Mouse (Mus musculus): ENCODE measurements around the gene Nuf2. TPM values are rescaled to one million over a fixed set of nuclear protein-coding genes. Genes with fewer than 3 reads are reported as not detected.

Nuf2 gene
- 25.1 and 31.2 TPM in 2 replicates for polyA plus RNA-seq (2015; fragmentation: Nextera tagmentation; extraction: Ambion mirVana)

DNA sequence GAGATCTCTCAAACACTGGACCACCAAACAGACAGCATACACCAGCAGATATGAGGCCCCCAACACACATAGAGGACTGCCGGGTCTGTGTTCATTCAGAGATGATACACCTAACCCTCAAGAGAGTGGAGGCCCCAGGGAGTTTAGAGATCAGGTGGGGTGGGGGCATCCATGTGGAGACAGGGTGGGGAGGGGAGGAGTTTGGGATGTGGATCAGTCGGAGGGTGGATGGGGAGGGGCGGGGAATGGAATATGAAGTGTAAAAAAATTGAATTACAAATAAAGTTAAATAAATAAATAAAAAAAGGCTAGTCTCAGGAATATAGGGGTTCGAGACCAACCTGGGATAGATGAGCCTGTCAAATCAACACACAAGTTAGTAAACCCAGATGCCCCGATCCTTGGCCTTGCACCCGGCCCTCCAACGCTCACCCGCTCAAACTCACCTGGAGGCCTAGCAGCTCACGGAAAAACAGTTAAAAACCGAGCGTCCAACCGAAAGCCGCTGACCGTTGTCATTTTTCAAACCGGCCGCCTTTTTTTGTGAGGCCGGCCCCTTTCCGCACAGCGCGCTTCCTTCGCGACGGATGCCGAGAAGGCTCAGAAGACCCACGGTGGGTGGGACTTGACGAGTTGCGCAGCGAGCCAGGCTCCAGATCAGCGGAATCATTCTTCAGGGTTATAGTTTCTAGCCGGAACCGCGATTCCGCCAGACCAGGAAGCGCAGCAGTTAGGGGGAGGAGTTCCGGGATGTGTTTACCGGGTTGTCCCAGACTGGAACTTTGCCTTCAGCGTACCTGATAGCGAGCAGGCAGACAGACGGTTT lies at the start of gene Nuf2:
TSS of gene Nuf2 (minus strand) at position 589 of the 826 bp plus-strand sequence.
- no peaks in the 10 kb centered on the region for H3K9me3 ChIP-seq (ENCODE audit: control insufficient read depth, low read length)
- H3K4me2 ChIP-seq (ENCODE audit: low read length), result peak within 1 kb of the TSS; percentile 92
- under 1% methylated on average over 39 of the region's 39 CpGs for WGBS
- peak within 1 kb of the TSS; percentile 88 for H3K27ac ChIP-seq (ENCODE audit: low read length)
- peaks cover 8% of the 10 kb centered on the region; the same call in 1 of the 2 replicates for H3K4me1 ChIP-seq (replicated peaks; ENCODE audit: control insufficient read depth, insufficient read depth, low read length)
- H3K27me3 ChIP-seq (replicated peaks; ENCODE audit: control insufficient read depth, insufficient read depth, low read length), result no peaks in the 10 kb centered on the region
- H3K9ac ChIP-seq (replicated peaks; ENCODE audit: low read depth, low read length), result peak within 1 kb of the TSS; percentile 52
- H3K36me3 ChIP-seq (ENCODE audit: control insufficient read depth, insufficient read depth), result no peaks in the 10 kb centered on the region
- ATAC-seq, result peak; percentile 97
- H3K4me3 ChIP-seq (replicated peaks; ENCODE audit: low read length), result peak within 1 kb of the TSS; percentile 57

- ATAC-seq, result no peak
- Histone ChIP-seq H3K4me3 (replicated peaks; ENCODE audit: low read length) (no peak overlapping the region), H3K9ac (replicated peaks; ENCODE audit: low read depth, low read length) (no peak overlapping the region)
Observed at GRCm38 (mm10) chr1:169579572-169579971, 48.3 kb upstream of the Nuf2 start.

DNA sequence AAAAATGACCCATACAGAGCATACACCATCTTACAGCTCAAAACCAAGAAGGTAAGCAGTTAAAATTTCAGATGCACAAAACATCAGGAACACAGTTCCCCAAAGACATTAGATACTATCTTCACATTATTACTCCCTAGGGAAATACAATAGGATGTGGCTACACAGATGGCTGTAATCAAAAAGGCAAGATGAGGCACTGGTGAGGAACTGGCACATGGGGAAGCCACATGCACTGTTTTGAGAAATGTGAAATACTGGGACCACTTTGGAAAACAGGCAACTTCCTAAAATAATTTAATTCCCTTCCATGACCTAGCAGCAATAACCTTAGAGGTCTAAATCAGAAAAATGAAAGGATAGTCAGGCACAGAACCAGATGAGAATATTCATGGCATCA lies 42.9 kb upstream of the Nuf2 start:
- no peaks in the 10 kb centered on the region for H3K27me3 ChIP-seq (replicated peaks; ENCODE audit: control insufficient read depth, insufficient read depth, low read length)
- no peaks in the 10 kb centered on the region for H3K4me1 ChIP-seq (replicated peaks; ENCODE audit: control insufficient read depth, insufficient read depth, low read length)
- H3K27ac ChIP-seq (ENCODE audit: low read length), result no peak overlapping the region
- no peak for ATAC-seq
- no peak overlapping the region for H3K9ac ChIP-seq (replicated peaks; ENCODE audit: low read depth, low read length)
- no peaks in the 10 kb centered on the region for H3K36me3 ChIP-seq (ENCODE audit: control insufficient read depth, insufficient read depth)
- no peak overlapping the region for H3K4me3 ChIP-seq (replicated peaks; ENCODE audit: low read length)
- H3K9me3 ChIP-seq (ENCODE audit: control insufficient read depth, low read length), result no peaks in the 10 kb centered on the region
- H3K4me2 ChIP-seq (ENCODE audit: low read length), result no peak overlapping the region

More at GRCm38 (mm10) chr1:169579572-169579971, 48.3 kb upstream of the Nuf2 start:
- H3K27me3 ChIP-seq (replicated peaks; ENCODE audit: control insufficient read depth, insufficient read depth, low read length), result no peaks in the 10 kb centered on the region
- no peaks in the 10 kb centered on the region for H3K9me3 ChIP-seq (ENCODE audit: control insufficient read depth, low read length)
- no peaks in the 10 kb centered on the region for H3K4me1 ChIP-seq (replicated peaks; ENCODE audit: control insufficient read depth, insufficient read depth, low read length)
- no peak overlapping the region for H3K27ac ChIP-seq (ENCODE audit: low read length)
- WGBS, result 85% methylated on average over 3 of the region's 3 CpGs
- no peak overlapping the region for H3K4me2 ChIP-seq (ENCODE audit: low read length)
- H3K36me3 ChIP-seq (ENCODE audit: control insufficient read depth, insufficient read depth), result no peaks in the 10 kb centered on the region

GRCm38 (mm10) chr1:169555621-169556020 lies 24.4 kb upstream of the Nuf2 start:
- Histone ChIP-seq H3K4me1 (replicated peaks; ENCODE audit: control insufficient read depth, insufficient read depth, low read length) (no peaks in the 10 kb centered on the region), H3K27ac (ENCODE audit: low read length) (no peak overlapping the region), H3K27me3 (replicated peaks; ENCODE audit: control insufficient read depth, insufficient read depth, low read length) (no peaks in the 10 kb centered on the region), H3K9ac (replicated peaks; ENCODE audit: low read depth, low read length) (no peak overlapping the region), H3K4me2 (ENCODE audit: low read length) (no peak overlapping the region), H3K9me3 (ENCODE audit: control insufficient read depth, low read length) (no peaks in the 10 kb centered on the region), H3K4me3 (replicated peaks; ENCODE audit: low read length) (no peak overlapping the region), H3K36me3 (ENCODE audit: control insufficient read depth, insufficient read depth) (no peaks in the 10 kb centered on the region)
- ATAC-seq, result no peak
- 87% methylated on average over 2 of the region's 2 CpGs for WGBS

DNA sequence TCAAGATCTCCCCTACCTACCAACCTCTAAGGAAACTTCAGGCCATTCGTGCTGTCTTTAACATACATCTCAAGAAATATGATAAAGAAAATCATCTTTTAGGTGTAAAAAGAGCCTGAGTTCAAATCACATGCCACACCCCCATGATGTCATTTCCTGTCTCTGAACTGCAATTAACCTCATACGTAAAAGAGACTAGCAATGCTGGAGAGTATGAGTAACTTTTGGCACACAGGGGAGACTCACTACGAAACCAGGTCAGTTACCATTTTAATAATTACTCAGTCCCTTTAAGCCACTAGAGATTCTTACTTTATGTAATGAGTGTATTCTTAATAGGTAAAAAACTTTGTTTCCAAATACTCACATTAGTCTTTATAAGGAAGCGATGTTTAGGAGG lies 23.8 kb upstream of the Nuf2 start:
- H3K27ac ChIP-seq (ENCODE audit: low read length), result no peak overlapping the region
- H3K9me3 ChIP-seq (ENCODE audit: control insufficient read depth, low read length), result no peaks in the 10 kb centered on the region
- ATAC-seq, result no peak
- no peak overlapping the region for H3K4me3 ChIP-seq (replicated peaks; ENCODE audit: low read length)
- no peaks in the 10 kb centered on the region for H3K4me1 ChIP-seq (replicated peaks; ENCODE audit: control insufficient read depth, insufficient read depth, low read length)
- no peak overlapping the region for H3K4me2 ChIP-seq (ENCODE audit: low read length)
- no peaks in the 10 kb centered on the region for H3K36me3 ChIP-seq (ENCODE audit: control insufficient read depth, insufficient read depth)
- 90% methylated on average over 4 of the region's 4 CpGs for WGBS
- H3K9ac ChIP-seq (replicated peaks; ENCODE audit: low read depth, low read length), result no peak overlapping the region
- no peaks in the 10 kb centered on the region for H3K27me3 ChIP-seq (replicated peaks; ENCODE audit: control insufficient read depth, insufficient read depth, low read length)

DNA sequence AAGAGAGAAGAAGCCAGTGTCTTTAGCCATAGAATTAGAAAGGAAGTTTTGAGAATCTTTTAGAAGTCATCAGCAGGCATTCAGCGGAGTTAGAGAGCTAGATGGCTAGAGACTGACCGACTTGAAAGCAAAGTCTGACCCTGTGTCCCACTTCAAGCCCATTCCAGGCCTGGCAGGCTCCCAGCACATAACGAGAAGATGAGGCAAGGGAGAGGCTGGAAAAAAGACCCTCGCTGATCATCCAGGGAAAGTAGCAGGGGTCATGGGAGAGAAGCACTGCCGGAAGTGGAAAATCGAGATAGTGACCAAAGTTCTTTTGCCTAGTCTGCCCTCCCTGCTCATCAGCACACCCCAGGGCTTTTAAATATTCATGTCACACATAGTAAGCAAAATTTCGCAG lies 22.2 kb upstream of the Nuf2 start:
- H3K9ac ChIP-seq (replicated peaks; ENCODE audit: low read depth, low read length), result no peak overlapping the region
- WGBS, result 80% methylated on average over 7 of the region's 7 CpGs
- no peak for ATAC-seq
- no peak overlapping the region for H3K4me3 ChIP-seq (replicated peaks; ENCODE audit: low read length)
- no peak overlapping the region for H3K4me2 ChIP-seq (ENCODE audit: low read length)
- no peaks in the 10 kb centered on the region for H3K36me3 ChIP-seq (ENCODE audit: control insufficient read depth, insufficient read depth)
- no peaks in the 10 kb centered on the region for H3K4me1 ChIP-seq (replicated peaks; ENCODE audit: control insufficient read depth, insufficient read depth, low read length)
- no peaks in the 10 kb centered on the region for H3K27me3 ChIP-seq (replicated peaks; ENCODE audit: control insufficient read depth, insufficient read depth, low read length)
- H3K9me3 ChIP-seq (ENCODE audit: control insufficient read depth, low read length), result no peaks in the 10 kb centered on the region
- H3K27ac ChIP-seq (ENCODE audit: low read length), result no peak overlapping the region

DNA sequence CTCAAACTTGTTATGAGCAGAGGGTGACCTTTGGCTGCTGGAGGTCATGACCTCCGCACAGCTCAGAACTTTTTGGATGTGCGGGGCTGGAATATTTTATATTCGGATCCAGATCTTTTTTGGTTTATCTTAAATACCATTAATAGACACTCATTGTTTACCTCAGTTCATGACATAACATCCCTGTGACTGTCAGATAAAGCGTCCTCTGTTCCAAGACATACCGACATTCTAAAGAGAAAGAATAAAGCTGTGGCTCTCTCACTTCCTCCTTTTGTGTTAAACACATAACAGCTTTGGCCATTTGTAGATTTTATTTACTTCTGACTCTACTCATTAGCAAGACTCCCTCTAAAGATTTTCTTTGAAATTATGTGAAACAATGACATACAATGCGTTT lies 9.2 kb upstream of the Nuf2 start:
- no peak overlapping the region for H3K4me2 ChIP-seq (ENCODE audit: low read length)
- no peak overlapping the region for H3K4me3 ChIP-seq (replicated peaks; ENCODE audit: low read length)
- no peak for ATAC-seq
- H3K9me3 ChIP-seq (ENCODE audit: control insufficient read depth, low read length), result no peaks in the 10 kb centered on the region
- no peak overlapping the region for H3K27ac ChIP-seq (ENCODE audit: low read length)
- H3K27me3 ChIP-seq (replicated peaks; ENCODE audit: control insufficient read depth, insufficient read depth, low read length), result no peaks in the 10 kb centered on the region
- WGBS, result 90% methylated on average over 6 of the region's 6 CpGs
- H3K4me1 ChIP-seq (replicated peaks; ENCODE audit: control insufficient read depth, insufficient read depth, low read length), result no peaks in the 10 kb centered on the region
- H3K36me3 ChIP-seq (ENCODE audit: control insufficient read depth, insufficient read depth), result no peaks in the 10 kb centered on the region
- no peak overlapping the region for H3K9ac ChIP-seq (replicated peaks; ENCODE audit: low read depth, low read length)

- Histone ChIP-seq H3K9me3 (ENCODE audit: control insufficient read depth, low read length) (no peaks in the 10 kb centered on the region), H3K4me2 (ENCODE audit: low read length) (peak overlapping the region; percentile 92), H3K4me3 (replicated peaks; ENCODE audit: low read length) (peak overlapping the region; percentile 57), H3K9ac (replicated peaks; ENCODE audit: low read depth, low read length) (peak overlapping the region; percentile 52), H3K4me1 (replicated peaks; ENCODE audit: control insufficient read depth, insufficient read depth, low read length) (peaks cover 8% of the 10 kb centered on the region; the same call in 1 of the 2 replicates), H3K36me3 (ENCODE audit: control insufficient read depth, insufficient read depth) (no peaks in the 10 kb centered on the region), H3K27ac (ENCODE audit: low read length) (peak overlapping the region; percentile 88), H3K27me3 (replicated peaks; ENCODE audit: control insufficient read depth, insufficient read depth, low read length) (no peaks in the 10 kb centered on the region)
- 10% methylated on average over 11 of the region's 11 CpGs for WGBS
- peak; percentile 27 for ATAC-seq
Observed at GRCm38 (mm10) chr1:169531702-169532535, 655 bp upstream of the Nuf2 start.

DNA sequence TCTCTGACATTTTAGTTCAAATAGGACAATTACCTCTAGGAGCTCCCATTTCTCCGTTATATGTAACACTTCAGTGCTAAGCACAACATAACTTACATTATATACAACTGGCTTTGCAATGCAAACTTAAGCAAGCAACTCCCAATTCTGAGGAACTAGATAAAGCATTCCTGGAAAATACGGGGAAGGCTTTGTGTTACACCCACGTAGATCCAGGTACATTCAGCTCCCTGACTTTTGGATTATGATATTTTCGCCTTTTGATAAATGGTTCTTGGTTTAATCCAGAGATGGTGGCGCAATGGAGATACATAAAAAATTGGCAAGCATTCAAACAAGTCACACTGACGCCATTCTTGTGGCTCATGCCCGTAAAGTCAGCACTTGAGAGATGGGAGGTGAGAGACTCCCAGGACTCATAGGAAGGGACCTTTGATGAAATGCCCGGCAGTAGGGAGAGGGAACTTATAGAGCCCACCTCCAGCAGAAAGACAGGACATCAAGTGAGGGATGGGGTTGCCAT lies 1.2 kb downstream of the Nuf2 start:
- H3K4me2 ChIP-seq (ENCODE audit: low read length), result peak overlapping the region; percentile 31
- no peak overlapping the region for H3K9ac ChIP-seq (replicated peaks; ENCODE audit: low read depth, low read length)
- peak overlapping the region; percentile 57 for H3K4me3 ChIP-seq (replicated peaks; ENCODE audit: low read length)
- H3K4me1 ChIP-seq (replicated peaks; ENCODE audit: control insufficient read depth, insufficient read depth, low read length), result peaks cover 8% of the 10 kb centered on the region; the same call in 1 of the 2 replicates
- no peaks in the 10 kb centered on the region for H3K27me3 ChIP-seq (replicated peaks; ENCODE audit: control insufficient read depth, insufficient read depth, low read length)
- H3K9me3 ChIP-seq (ENCODE audit: control insufficient read depth, low read length), result no peaks in the 10 kb centered on the region
- no peak overlapping the region for H3K27ac ChIP-seq (ENCODE audit: low read length)
- no peak for ATAC-seq
- no peaks in the 10 kb centered on the region for H3K36me3 ChIP-seq (ENCODE audit: control insufficient read depth, insufficient read depth)
- 76% methylated on average over 8 of the region's 8 CpGs for WGBS
